Mouse (Mus musculus) T-cell, adult 2 months (primary cell): Measurements from ENCODE around the gene Ezh1.

Source experiments
- DNase-seq: peaks from one replicate; pipeline ENCODE4 v3.0.0; 2022; ENCODE audit warnings: low spot score

Gene Ezh1

GRCm38 (mm10) chr11:101226065-101226701 lies at the start of gene Ezh1:
Gene Ezh1, minus strand, starts transcription at chr11:101226463.
- DNase-seq, result peak; percentile 95

GRCm38 (mm10) chr11:101275309-101275708 lies 49.0 kb upstream of the Ezh1 start:
- no peak for DNase-seq

GRCm38 (mm10) chr11:101272446-101272845 lies 46.2 kb upstream of the Ezh1 start:
- DNase-seq, result no peak

- DNase-seq, result no peak
Observed at GRCm38 (mm10) chr11:101269577-101270116, 43.4 kb upstream of the Ezh1 start.

GRCm38 (mm10) chr11:101265906-101266305 lies 39.6 kb upstream of the Ezh1 start:
- no peak for DNase-seq

- DNase-seq, result no peak
Observed at GRCm38 (mm10) chr11:101264954-101265471, 38.8 kb upstream of the Ezh1 start.

GRCm38 (mm10) chr11:101263989-101264280 lies 37.7 kb upstream of the Ezh1 start:
- no peak for DNase-seq

GRCm38 (mm10) chr11:101263138-101263988 lies 37.1 kb upstream of the Ezh1 start:
- no peak for DNase-seq

- no peak for DNase-seq
Observed at GRCm38 (mm10) chr11:101262272-101262967, 36.2 kb upstream of the Ezh1 start.

- no peak for DNase-seq
Observed at GRCm38 (mm10) chr11:101260826-101261380, 34.6 kb upstream of the Ezh1 start.

- DNase-seq, result peak; percentile 29
Observed at GRCm38 (mm10) chr11:101259948-101260825, 33.9 kb upstream of the Ezh1 start, which contains the start of gene Wnk4. Gene Wnk4, plus strand, starts transcription at chr11:101260567.

GRCm38 (mm10) chr11:101259261-101259712 lies 33.0 kb upstream of the Ezh1 start:
- no peak for DNase-seq

GRCm38 (mm10) chr11:101255826-101256775 lies 29.8 kb upstream of the Ezh1 start:
- DNase-seq, result no peak

GRCm38 (mm10) chr11:101253613-101254389 lies 27.5 kb upstream of the Ezh1 start, which contains the start of gene Vps25:
Gene Vps25, plus strand, starts transcription at chr11:101253707.
- peak; percentile 83 for DNase-seq

- no peak for DNase-seq
Observed at GRCm38 (mm10) chr11:101252941-101253340, 26.7 kb upstream of the Ezh1 start.

GRCm38 (mm10) chr11:101251031-101251430 lies 24.8 kb upstream of the Ezh1 start:
- DNase-seq, result no peak

GRCm38 (mm10) chr11:101248258-101248994 lies 22.2 kb upstream of the Ezh1 start:
- DNase-seq, result peak; percentile 56

GRCm38 (mm10) chr11:101247521-101248030 lies 21.3 kb upstream of the Ezh1 start:
- DNase-seq, result no peak
